Mouse (Mus musculus) embryo, embryonic 11.5 days (tissue): ENCODE results near the gene Olfr361.
"Not testable (repeated sequence)": the region's sequence is repeated elsewhere in the genome, so short reads cannot be mapped to it uniquely, and the experiment has no call there.

ENCODE experiments used
- DNase-seq: peaks from one replicate; pipeline ENCODE4 v3.0.0-alpha.2; 2012; ENCODE audit warnings: low read depth, low spot score

Gene Olfr361

GRCm38 (mm10) chr2:37089190-37089589 lies at the start of gene Olfr361:
Olfr361 (minus strand) TSS chr2:37089290.
- DNase-seq: not testable (repeated sequence)

DNA sequence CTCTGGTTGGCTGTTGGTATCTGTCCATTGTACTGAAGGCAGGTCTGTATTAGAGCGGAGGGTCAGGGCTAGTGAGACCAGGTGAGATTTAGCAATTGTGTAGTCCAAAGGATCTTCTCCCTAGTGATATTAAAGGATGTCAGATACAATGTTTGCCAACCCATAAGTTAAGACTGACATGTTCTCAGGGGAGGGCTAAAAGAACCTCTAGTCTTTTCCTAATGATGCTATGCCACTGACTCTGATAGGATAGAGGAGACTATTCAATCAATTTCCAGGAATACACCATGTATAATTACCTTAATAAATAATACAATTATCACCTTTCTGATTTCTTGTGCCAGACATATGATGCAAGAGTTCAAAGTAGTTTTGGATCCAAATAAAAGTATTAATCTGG lies 28.7 kb upstream of the Olfr361 start, which contains the start of gene Olfr362:
Gene Olfr362, minus strand, starts transcription at position 101 of the 400 bp plus-strand sequence.
- no peak for DNase-seq

- no peak for DNase-seq
Observed at GRCm38 (mm10) chr2:37065446-37065845, 23.6 kb downstream of the Olfr361 start, which contains the start of gene Olfr360. Olfr360 (plus strand) TSS chr2:37065746.
